Mouse (Mus musculus) lung, adult 2 months (tissue): ENCODE data around the gene H2-Eb2.

Source experiments
- CTCF ChIP-seq: fragments of 200-500 bp; IDR thresholded peaks from 2 replicates; pipeline ENCODE4 v1.5.1; 2011; ENCODE audit warnings: mild to moderate bottlenecking, low read length, control low read depth; ENCODE audit not compliant: insufficient read depth
- POLR2A ChIP-seq: fragments of 200-500 bp; IDR thresholded peaks from 2 replicates; pipeline ENCODE4 v1.6.1; 2011; ENCODE audit warnings: low read depth, mild to moderate bottlenecking, control low read depth, low read length, borderline replicate concordance; ENCODE audit errors: extremely low read depth

DNA sequence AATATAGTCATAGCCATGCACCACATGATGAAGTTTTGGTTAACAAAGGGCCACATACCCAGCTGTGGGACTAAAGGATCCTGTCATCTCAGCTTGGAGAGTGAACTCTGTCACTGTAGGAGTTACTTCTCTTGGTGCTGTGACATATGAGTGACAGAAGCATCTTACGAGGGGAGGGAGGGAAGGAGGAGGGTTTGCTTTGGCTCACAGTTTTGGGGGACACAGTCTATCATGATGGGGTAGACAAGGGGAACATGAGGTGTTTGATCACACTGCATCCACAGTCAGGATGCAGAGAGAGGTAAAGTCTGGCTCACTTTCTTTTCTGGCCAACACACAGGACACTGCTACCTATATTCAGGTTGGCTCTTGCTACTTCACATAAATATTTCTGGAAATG, 43.6 kb upstream of the H2-Eb2 start:
- no peak for TF ChIP-seq POLR2A
- TF ChIP-seq CTCF, result no peak
